Mouse (Mus musculus) cerebellum, postnatal 14 days (tissue): Measurements from ENCODE around the gene Phf24.
A peak's percentile ranks its signal among the peaks of the same experiment; 100 is the strongest.
"Not testable (repeated sequence)": the region's sequence is repeated elsewhere in the genome, so short reads cannot be mapped to it uniquely, and the experiment has no call there.

Experiments
- DNase-seq, 2 experiments: peaks; one replicate each; pipeline ENCODE4 v3.0.0; 2021; ENCODE audit warnings: mixed read lengths in 2 of 2

Gene Phf24

DNA sequence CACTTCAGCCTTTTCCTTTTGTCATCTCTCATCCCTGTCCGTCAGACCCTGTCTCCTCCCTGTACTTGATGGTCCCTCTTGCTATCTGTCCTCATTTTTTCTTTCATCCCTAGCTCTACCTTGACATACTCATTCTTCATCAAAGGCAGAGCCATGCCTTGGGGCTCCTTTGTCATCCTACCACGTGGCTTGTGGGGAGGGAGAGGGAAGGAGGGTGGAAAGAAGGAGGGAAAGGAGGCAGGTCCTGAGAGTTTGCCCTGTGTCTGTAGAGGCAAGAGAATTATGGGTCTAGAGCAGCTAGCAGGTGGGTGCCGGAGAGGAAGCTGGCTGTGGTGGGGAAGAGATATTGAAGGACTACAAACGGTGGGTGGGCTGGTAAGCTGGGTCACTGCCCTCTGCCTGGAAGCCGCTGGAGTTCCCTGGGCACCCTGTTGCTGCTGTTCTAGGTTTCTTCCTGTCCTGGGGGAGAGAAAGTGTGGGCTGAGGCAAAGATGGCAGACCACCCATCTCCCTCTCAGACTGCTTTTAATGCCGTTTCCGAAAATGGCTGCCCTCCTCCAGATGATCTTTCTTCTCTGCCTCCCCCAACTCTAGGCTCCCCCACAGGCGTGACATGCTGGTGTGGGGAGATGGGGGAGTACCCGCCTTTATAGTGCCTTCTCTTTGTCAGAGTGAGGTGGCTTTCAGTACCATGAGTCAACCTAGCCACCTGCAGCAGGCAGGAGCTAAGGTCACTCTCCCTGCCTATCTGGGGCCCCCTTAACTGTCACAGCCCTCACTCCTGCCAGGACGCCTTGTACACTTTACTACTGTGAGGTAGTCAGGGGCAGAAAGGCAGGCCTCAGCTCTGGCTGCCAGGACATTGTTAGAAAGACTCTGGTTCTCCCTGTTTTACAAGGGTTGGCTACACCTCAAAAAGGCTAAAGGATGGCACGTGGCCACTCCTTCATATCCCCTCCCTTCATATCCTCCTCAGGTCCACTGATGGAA lies 35.0 kb downstream of the Phf24 start:
- DNase-seq, result peak in 1 of 2 experiments; percentile 34

DNA sequence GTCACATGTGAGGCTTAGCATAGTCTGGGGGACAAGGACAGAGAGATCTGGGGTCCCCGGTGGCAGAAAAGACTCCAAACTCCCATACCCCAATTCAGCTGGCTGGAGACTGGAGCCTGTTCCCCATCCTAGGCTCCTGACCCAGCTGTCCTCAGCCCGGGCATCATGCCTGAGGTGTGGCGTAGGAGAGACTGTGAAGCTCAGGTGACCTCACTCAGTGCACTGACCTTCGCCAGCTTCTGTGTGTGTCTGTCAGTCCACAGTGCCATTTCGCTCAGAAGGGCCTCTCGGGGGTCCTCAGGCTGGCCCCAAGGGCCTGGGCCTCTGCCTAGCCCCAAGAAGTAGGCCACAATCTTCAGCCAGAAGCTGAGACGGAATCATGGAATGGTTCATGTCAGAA lies 36.1 kb downstream of the Phf24 start:
- peak; percentile 39 to 42 for DNase-seq

DNA sequence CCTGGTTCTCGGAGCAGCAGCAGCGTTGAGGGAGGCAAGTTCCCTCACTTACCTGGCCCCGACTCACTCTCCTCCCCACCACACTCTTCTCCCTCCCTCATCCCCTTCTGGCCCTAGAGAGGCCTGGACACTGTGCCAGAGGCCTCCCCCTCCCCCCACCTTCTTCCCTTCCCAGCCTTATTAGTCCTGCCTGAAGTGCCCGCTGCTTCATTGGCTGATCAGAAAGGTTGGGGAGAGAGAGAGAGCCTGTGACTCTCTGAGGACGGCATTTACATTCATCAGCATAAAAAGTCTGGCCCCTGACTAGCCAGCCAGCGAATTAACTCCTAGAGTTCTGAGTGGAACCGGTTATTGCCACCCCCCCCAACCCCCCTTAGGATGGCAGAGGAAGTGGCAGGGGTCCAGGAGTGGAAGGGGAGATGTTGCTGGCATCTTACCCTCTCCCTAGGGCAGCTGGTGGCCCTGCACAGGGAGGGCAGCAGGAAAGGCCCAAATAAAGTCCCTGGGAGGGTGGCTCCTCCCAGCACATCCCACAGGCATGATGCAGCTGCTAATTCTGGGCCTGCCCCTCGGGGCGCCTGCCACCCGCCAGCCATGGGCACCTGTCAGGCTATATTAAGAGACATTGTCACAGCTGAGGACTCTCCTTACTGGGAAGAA lies 37.1 kb downstream of the Phf24 start:
- peak; percentile 75 to 87 for DNase-seq

DNA sequence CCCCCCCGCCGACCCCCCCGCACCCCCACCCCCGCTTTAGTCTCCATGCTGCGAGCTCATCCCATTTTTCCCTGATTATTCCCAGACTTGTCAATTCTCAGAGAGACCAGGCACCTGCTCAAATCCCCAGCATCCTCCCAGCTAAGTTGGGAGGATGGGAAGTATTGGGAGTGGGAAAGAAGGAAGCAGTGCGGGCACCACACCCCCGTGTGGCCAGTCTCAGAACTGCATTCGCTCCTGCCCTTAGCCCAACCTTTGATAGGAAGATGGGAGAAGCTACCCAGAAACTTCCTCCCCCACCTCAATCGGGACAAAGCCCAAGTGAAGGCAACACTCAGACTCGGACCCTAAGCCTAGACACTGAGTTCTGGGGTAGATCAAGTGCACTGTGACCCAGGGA lies 37.8 kb downstream of the Phf24 start:
- DNase-seq, result peak; percentile 92 to 95

DNA sequence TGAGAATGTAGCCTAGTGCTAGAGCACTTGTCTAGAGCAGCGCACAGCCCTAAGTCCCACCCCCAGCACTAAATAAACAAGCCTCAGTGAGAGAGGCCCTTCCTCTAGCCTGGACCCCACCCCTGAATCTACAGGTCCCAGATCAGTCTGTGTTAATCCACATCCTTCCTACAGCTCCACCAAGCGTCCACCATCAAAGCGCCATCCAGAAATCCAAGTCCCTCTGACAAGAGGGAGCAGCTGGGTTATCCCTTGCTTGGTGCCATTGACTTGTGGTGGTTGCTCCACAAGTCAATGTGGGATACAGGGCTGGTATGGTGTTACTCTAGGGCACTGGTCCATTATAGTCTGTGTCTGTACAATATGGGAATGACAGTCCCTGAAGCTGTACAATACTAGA lies 38.7 kb downstream of the Phf24 start:
- no peak for DNase-seq

DNA sequence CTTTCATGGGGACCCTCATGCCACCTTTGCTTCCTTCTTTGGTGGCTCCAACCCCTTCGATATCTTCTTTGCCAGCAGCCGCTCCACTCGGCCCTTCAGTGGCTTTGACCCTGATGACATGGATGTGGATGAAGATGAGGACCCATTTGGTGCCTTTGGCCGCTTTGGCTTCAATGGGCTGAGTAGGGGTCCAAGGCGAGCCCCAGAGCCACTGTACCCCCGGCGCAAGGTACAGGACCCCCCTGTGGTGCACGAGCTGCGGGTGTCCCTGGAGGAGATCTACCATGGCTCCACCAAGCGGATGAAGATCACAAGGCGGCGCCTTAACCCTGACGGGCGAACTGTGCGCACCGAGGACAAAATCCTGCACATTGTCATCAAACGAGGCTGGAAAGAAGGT lies 40.1 kb downstream of the Phf24 start:
- DNase-seq, result no peak

DNA sequence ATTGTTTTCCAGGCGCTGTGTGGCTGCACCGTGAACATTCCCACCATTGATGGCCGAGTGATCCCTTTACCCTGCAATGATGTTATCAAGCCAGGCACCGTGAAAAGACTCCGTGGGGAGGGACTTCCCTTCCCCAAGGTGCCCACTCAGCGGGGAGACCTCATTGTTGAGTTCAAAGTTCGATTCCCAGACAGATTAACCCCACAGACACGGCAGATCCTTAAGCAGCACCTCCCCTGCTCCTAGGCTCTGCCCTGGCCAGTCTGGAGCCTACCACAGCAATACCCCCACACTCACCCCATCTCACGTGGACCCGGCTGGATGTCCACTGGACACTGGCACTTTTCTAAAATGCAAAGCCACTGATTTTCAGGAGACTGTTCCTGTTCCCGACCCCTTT lies 40.8 kb downstream of the Phf24 start:
- DNase-seq, result no peak

DNA sequence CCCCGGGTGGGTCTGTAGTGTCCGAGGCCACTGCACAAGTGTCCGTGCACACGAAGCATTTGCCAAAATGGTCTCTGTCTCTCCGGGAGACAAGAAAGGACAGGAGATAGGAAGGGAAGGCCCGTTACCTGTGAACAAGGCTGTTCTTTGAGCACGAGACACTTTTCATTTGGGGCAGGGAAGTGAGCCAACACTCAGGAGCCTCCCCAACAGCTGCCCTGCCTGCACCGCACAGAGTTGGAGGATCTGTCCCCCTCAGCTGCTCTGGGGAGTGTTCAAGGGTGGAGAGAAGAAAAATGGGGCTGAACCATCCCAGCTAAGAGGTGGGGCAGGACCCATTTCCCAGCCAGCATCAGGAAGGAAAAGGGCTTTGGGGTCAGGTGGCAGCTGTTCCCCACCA lies 41.5 kb downstream of the Phf24 start:
- DNase-seq, result no peak

DNA sequence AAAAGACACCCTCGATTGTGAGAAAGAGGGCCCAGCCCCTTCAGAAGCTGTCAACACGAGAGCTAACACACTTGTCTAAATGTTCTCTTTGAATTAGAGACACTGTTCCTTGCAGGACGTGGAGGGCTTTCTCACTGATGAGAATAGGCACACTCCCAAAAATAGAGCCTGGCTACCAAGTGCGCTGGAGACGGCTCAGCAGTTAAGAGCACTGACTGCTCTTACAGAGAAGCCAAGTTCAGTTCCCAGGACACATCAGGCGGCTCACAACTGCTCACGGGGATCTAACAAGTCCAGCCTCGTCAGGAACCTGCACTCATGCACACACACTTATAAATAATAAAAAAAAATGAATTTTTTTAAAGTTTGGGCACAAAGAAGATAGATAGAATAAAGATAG lies 42.5 kb downstream of the Phf24 start:
- no peak for DNase-seq

DNA sequence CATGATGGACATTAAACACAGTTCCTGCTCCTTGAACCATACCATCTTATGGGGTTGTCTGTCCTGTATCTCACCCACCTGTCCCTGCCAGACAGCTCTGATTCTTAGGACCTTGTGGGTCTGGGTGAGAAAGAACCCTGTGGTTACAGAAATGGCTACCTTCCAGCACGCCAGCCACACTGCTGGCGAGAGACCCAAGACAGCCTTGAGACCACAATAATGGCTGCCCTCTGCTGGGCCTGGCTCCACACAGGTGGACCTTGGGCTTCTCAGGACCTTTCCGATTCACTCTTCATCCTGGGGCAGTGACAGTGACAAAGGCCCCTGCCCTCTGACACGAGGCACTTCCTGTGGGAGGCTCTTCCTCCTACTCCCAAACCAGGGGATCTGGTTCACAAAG lies 42.9 kb downstream of the Phf24 start:
- peak; percentile 34 to 36 for DNase-seq

DNA sequence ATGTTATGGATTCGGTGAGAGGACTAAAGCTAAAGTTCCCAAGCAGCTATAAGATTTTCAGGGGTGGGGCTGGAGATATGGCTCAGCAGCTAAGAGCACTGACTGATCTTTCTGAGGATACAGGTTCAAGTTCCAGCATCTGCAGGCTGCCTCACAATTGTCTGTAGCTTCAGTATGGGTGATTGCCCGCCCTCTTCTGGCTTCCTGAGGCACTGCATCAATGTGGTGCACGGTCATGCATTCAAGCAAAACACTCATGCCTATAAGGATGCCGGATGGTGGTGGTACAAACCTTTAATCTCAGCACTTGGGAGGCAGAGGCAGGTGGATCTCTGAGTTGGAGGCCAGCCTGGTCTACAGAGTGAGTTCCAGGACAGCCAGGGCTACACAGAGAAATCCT lies 45.1 kb downstream of the Phf24 start:
- peak; percentile 77 to 84 for DNase-seq

DNA sequence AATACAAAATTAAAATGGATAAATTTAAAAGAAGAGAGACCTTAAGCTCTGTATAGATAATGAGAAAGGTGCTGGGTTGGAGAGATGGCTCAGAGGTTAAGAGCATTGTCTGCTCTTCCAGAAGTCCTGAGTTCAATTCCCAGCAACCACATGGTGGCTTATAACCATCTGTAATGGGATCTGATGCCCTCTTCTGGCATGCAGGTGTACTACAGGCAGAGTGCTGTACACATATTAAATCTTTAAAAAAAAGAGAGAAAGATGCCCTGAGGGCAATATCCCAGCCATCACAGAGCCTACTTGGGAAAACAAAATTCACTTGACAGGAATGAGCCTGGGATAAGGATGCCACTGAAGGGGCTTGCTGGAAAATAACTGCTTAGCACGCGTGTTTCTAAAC lies 47.0 kb downstream of the Phf24 start:
- peak in 1 of 2 experiments; percentile 62 for DNase-seq

DNA sequence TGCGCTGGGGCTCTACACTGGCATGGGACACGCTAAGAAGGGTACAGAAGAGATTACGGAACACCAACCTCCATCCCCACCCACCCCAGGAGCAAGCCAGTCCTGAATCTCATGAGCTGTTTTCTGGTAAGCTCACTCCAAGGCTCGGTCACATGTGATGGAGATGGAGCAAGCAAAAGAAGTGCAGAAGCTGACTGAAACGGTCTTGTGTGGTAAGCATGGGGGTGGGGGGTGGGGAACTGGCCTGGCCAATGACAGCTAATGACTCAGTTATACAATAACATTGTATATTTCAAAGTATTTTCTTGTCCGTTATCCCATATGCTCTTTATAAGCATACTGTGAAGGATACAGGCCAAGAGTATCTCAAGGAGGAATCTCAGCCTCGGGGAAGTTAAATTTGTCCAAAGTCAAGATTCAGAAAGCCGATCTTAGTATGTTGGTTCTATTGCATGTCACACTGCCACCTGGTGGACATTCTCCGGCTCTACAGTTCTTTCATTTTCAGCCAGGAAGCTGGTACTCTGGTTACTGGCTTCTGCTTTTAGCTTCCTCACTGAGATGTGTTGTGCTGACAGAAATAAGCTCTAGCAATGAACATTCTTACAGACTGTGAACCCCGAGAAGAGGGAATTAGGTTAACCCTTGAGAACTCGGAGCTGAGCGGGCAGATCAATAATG lies 48.7 kb downstream of the Phf24 start:
- peak; percentile 71 to 74 for DNase-seq

DNA sequence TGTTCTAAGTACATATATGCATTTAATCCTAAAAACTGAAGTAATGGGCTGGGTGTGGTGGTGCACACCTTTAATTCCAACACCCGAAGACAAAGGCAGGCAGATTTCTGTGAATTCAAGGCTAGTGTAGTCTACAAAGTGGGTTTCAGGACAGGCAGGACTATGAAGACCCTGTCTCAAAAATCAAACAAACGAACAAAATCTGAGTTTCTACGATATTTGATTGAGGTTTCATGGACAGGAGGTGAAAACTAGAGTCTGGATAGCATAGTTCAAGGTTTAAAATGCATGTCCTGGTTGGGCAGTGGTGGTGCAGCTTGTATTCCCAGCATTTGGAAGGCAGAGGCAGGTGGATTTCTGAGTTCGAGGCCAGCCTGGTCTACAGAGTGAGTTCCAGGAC lies 52.8 kb downstream of the Phf24 start, which contains the start of gene 1700022I11Rik:
TSS of gene 1700022I11Rik (plus strand) at position 301 of the 400 bp plus-strand sequence.
- DNase-seq, result no peak

DNA sequence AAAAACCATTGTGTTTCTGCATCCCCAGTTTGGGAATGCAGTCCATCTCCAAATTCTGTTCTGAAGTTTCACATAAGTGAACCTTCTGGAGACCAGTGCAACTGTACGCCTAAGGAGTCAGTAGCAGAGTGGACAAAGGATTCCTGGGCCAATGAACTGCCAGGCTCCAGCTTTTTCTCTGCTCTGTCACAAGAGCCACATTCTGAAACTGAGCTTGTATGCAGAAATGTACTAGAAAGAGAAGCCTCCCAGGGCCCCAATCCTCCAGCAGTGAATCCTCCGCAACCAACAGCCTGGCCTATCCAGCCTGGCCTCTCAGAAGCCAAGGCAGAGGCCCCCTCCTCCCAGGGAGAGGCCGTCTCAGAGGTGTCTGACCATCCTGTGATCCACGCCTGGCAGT lies 56.5 kb downstream of the Phf24 start:
- DNase-seq, result no peak

DNA sequence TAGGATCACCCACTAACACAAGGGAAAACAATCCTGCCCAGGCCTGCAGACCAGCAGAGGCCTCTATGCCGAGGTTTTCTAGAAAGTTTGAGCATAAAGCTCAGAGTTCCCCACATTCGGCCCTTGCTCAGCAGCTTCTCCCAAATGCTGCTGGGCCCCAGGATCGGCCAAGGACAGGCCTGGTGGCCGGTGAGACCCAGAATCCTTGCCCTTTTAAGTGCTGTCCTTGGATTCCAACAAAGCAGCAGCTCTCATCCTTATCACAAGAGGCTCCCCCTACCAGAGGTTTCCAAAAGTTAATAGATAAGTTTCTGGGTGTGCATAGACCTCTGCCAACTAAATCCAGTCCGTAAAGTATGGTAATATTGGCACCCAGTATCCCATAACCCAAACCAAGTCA lies 57.4 kb downstream of the Phf24 start:
- DNase-seq, result no peak

DNA sequence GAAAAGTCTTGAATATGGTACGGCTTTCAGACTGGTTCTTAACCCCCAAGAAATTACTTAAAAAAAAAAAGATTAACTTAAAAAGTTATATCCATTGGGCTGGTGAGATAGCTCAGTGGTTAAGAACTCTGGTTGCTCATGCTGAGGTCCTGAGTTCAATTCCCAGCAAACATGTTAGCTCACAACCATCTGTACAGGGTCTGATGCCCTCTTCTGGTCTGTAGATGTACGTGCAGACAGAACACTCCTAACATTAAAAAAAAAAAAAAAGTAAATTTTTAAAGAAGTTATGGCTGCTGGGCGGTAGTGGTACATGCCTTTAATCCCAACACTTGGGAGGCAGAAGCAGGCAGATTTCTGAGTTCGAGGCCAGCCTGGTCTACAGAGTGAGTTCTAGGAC lies 61.6 kb downstream of the Phf24 start:
- no peak for DNase-seq

DNA sequence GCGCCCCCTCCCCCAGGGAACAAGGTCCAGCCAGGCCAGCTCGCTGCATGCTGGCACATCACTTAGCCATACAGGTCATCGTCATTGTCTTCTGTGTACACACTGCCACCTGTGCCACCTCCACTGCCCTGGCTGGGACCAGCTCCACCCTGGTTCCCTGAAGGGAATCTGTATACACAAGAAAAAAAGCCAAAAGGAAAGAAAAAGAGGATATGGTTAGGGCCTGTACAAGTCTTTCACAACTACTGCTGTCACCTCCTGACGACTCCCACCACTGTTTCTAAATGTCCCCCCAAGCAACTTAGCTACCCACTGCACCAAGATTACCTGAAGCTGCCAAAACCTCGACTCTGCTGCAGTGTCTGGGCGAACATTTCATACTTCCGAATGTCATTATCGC lies 64.0 kb downstream of the Phf24 start:
- not testable (repeated sequence) for DNase-seq

DNA sequence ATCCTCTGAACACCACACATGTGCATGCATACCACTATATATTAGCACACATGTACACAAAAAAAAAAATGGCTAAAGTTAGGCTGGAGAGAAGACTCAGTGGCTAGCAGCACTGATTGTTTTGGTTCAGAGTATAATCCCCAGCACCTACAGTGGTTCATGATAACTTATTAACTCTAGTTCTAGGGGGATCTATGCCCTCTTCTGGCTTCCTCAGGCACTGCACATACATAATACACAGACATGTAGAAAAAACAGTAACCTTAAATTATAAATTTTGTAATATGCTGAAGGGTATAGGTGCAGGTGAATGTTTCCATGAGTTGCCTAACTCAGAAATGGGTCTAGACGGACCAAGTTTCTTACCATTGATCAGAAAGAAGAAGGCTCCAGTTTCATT lies 71.8 kb downstream of the Phf24 start:
- DNase-seq, result no peak
